Mouse (Mus musculus): ENCODE results near the gene Nkd1.

- TF ChIP-seq CTCF (IDR thresholded peaks at IDR 0.05; ENCODE audit: low read depth) (no peak), EP300 (IDR thresholded peaks at IDR 0.05; ENCODE audit: low read depth) (no peak)
Measured at GRCm38 (mm10) chr8:88623351-88623750, 102.2 kb downstream of the Nkd1 start.

All from liver, postnatal 0 days (tissue).